Mouse (Mus musculus) kidney, adult 10 weeks (tissue): ENCODE data around the gene Sept9. TPM values are rescaled to one million over a fixed set of nuclear protein-coding genes. Genes with fewer than 3 reads are reported as not detected.

Experiments
- polyA plus RNA-seq: library from polyadenylated mRNA; stranded (reverse); fragments of 350-450 nt; fragmentation: Illumina TruSeq; extraction: RNeasy Lipid Tissue Mini Kit (QIAGEN cat#74804); gene quantifications from one replicate; pipeline ENCODE4 v1.2.3, GENCODE M21; 2014; ENCODE audit warnings: low read depth, low replicate concordance

The Sept9 gene
- polyA plus RNA-seq = 4.2 TPM

GRCm38 (mm10) chr11:117199282-117200175 is at the start of gene Sept9:
Gene Sept9 (plus strand): TSS chr11:117199661.

Other genes with a start within 250 kb of the Sept9 start
- 12.9 TPM for gene Sec14l1, start 84.5 kb upstream of the Sept9 start, polyA plus RNA-seq